Mouse (Mus musculus) thymus, postnatal 25 days (tissue): Measurements from ENCODE around the gene Gnai3.

ENCODE experiments used
- DNase-seq: peaks from one replicate; pipeline ENCODE4 v3.0.0; 2022

Gnai3 gene

DNA sequence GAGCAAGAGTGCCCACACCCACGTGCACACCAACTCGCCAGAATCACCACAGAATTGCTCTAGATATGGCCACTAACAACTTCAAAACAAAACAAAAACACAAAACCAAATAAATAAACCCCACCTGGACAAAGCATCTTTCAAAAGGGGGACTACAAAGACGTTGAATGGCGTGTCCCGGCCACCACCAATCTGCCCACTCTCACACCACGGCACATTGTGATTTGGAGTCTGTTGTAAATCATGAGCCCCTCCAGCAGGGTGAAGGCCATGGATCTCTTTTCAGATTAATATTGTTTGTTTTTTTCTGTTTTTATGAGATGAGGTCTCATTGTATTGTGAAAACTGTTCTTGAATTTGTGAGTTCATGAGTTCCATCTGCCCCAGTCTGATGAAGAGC lies 43.9 kb downstream of the Gnai3 start:
- no peak for DNase-seq

GRCm38 (mm10) chr3:108101594-108101993 lies 44.4 kb downstream of the Gnai3 start:
- DNase-seq: no peak

- DNase-seq: no peak
Measured at GRCm38 (mm10) chr3:108098316-108098715, 47.6 kb downstream of the Gnai3 start.

DNA sequence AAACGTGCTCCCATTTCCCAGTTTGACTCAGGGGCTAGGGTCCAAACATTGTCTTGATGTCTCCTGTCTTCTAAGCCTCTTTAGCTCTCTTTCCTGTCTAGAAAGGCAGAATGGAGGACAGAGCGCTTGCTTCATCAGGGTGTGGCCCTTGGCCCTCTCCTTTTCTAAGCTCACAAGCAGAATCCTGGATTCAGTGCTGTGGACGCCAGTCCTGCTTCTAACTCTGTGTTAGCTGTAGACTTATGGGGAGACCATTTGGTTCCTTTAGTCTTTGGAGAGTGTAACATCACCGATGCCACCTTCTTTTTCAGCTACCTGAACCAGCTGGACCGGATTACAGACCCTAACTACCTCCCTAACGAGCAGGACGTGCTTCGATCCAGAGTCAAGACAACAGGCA lies 48.3 kb downstream of the Gnai3 start:
- no peak for DNase-seq

DNA sequence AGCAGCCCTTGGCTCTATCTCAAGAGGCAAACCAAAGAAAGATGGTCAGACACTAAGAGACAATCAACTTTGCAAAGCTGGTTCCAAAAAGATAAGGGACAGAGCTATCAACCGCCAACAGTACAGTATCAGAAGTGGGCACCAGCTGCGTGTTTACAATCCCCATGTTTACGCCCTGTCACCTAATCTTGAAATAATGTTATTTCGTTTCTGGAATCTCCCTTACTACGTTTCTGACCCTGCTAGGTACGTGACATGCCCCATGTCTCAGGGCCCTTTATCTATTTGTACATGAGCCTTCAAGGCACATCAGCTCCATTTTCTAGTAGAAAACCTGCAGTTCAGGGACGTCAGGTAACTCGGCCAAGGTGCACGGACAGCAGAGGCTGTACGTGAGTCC lies 49.2 kb downstream of the Gnai3 start:
- DNase-seq: no peak

DNA sequence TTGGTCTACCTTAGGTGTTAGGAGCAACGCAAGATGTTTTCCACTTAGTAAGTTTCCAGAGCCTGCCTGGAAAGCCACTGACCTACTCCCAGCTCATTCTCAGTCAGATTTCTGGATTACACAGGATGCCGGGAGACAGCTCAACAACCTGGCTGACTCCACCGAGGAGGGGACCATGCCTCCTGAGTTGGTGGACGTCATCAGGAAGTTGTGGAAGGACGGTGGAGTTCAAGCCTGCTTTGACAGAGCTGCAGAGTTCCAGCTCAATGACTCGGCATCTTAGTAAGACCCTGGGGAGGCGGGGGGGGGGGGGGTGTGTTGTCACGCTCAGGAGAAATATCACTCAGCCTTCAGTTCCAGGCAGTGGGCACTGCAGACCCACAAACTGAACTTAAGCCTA lies 49.7 kb downstream of the Gnai3 start:
- DNase-seq: no peak

DNA sequence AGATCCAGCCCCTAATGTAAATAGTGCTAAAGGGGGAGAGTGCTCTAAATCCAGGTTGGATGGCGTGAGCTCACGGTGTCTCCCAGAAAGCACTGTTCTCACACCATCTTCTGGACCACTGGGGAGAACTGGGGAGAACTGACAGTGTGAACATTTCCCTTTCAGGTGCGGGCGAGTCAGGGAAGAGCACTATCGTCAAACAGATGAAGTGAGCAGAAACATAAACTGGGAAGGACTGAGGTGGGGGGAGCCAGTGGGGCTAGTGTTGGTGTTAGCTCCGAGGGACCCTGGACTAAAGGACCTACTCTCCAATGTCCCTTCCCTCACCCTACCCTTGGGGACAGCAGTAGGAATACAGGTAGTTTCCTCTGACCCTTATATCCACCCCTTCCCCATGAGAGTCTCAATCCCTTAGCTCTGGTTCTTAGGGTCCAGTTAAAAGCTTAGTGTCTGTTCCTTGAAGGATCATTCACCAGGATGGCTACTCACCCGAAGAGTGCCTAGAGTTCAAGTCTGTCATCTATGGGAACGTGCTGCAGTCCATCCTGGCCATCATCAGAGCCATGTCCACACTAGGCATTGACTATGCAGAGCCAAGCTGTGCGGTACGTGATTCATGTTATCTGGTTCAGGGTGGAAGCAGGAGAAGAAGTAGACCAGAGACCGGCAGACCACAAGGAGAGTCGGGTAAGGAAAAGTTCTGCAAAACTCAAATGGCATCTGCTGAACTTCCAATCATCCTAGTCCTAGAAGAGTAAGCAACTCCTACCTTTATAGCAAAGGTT lies 50.8 kb downstream of the Gnai3 start:
- no peak for DNase-seq

DNA sequence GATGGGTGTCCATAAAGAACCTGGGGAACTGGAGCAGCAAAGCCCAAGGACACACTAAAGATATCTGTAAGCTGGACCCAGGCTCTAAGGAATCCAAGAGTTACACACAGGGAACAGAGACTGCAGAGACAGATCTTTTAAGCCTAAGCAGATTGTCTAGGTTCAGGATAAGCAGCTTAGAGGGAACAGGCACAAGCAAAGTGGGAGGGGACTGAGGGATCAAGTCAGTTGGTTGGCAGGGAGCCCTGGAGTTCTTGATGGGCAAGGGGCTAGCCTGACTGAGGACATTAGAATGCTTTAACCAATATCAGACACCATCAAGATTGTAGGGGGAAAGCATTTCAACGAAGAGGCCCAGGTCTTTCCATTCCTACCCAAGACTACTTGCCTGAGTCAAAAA lies 51.8 kb downstream of the Gnai3 start:
- no peak for DNase-seq

DNA sequence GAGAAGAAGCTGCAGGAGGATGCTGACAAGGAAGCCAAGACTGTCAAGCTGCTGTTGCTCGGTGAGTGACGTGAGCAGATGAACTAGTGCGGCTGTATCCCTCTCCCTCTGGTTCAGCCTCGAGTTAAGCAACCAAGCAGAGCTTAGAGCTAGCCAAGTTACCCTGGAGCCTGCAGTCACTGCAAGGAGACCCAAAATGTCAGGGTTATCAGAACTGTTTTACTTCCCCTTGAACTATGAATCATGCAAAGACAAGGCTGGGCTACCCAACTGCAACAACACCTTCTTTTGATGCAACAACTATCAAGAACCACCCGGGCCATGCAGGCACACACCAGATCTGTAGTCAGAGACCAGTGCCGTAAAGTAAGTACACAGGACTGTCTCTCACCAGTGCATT lies 52.6 kb downstream of the Gnai3 start:
- DNase-seq: no peak

GRCm38 (mm10) chr3:108092536-108093115 lies 53.3 kb downstream of the Gnai3 start, which contains the start of gene Gnat2:
Gnat2 (plus strand) TSS chr3:108092789.
- DNase-seq: no peak

- DNase-seq: no peak
Measured at GRCm38 (mm10) chr3:108092030-108092429, 53.9 kb downstream of the Gnai3 start.

- DNase-seq: no peak
Measured at GRCm38 (mm10) chr3:108090561-108090960, 55.4 kb downstream of the Gnai3 start.

DNA sequence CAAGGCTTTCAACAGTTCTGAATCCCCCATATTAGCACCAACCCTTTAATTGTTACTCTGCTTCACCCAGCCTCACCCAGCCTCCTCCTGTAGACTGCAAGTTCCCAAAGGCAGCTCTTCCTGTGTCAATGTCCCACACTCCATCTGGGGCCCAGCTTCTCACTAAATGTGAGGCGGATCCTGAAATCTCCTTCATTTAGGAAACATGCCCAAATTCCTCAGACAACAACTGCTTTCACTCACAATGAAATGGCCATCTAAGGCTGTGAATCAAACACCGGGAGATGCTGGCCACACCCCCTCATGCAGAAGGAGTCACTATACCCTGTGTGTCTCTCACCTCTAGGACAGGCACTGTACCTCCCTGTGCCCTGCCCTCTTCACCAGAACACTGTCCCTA lies 56.0 kb downstream of the Gnai3 start:
- no peak for DNase-seq

DNA sequence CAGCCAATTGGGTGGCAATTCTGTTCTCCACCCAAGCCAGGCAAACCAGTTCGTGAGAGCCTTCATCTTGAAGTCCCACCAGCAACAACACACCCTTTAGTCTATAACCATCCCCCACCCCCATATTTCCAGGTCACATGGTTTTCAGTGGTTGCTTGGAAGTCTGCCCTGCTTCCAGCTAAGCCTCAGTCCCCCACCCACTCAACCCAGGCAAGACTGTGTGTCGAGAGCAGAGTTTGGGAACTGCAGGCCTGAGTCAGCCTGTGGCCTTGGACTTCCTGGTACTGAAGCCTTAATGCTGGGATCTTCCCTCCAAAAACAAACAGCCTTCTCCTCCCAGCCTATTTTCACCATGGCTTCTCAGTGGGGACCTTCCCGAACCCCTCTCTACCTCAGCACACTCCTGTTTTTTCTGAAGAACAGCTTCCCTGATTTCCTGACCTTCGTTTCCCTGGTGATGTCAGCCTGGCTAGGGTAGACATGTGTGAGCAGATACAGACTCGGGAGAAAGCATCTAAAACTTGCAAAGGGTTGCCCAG lies 57.0 kb downstream of the Gnai3 start:
- no peak for DNase-seq

DNA sequence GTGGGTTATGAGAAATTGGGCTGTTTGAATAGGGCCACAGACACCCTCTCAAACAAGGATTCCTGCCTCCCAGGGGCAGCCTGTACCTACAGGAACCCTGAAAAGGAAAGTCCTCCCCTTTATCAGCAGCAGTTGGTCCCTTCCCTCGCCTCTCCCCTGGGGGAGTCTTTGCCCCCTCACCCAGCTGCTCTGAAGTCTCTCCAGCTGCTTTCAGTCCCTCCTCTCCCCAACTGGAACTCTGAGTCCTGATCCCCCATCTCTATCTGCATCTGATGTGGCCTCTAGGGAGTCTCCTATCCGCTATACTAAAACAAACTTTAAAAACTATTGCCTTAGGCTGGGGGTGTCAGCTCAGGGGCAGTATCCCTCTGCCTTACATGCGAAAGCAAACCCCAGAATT lies 58.6 kb downstream of the Gnai3 start:
- DNase-seq: no peak

- DNase-seq: peak; percentile 78
Measured at GRCm38 (mm10) chr3:108086470-108086979, 59.4 kb downstream of the Gnai3 start, which contains the start of gene Ampd2. Ampd2 (minus strand) TSS chr3:108086651.

- DNase-seq: peak; percentile 38
Measured at GRCm38 (mm10) chr3:108085721-108086469, 60.1 kb downstream of the Gnai3 start.

GRCm38 (mm10) chr3:108085281-108085720 lies 60.6 kb downstream of the Gnai3 start:
- DNase-seq: peak; percentile 90

DNA sequence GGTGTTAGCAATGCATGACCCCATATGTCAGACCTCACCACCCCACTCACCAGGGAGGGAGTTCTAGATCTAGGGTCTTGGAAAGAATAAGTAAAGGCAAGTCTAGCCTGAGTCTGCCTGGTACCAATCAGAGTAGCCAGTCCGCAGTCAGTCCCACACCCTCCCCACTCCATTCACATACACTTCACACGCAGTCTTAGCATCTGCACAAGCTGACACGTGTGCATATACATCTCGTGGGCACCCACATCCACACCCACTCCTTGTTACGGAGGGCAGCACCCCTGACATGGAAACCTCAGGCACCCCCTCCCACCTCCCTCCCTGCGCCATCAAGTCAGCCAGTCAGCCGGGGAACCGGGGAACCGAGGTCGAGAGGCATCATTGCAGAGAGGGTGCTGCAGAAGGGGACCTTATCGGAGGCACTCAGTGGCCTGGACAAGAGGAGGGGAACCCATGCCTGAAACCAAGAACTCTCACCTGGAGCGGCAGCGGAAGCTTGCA lies 61.1 kb downstream of the Gnai3 start:
- no peak for DNase-seq

DNA sequence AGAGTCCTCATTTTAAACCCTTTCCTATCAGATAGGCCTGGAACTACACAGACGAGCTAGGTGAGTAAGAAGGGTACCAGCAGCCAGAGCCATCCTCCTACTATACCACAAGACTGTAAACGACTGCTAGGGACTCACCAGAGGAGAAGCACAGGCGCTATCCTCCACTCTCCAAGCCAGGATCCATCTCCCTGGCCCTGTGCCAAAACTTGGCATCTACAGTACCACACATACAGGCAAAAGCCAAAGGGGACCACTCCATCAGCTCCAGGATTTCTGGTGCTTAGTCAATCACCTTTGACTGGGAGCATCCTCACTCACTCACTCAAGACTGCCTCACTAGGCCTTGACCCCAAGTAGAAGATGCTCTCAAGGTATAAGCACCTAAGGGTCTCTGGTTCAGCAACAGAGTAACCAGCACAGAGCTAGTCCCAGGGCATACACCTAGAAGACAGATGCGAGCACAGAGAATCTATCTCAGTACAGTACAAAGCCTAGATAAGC lies 62.0 kb downstream of the Gnai3 start:
- no peak for DNase-seq

DNA sequence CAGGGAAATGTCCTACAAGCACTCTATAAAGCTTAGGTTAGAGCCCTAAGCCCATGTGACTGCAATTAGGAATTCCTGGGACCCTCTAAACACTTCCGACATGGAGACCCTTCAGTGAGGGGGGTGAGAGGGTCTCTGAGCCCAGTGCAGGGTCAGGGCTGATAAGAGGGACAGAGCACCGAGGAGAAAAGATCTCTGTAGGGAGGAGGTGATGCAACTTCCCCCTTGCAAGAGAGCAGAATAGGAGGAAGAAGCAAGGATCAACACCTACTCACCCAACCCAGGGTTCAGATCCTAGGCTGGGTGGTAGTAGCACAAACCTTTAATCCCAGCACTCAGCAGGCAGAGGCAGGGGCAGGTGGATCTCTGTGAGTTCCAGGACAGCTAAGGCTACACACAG lies 62.8 kb downstream of the Gnai3 start:
- no peak for DNase-seq

- no peak for DNase-seq
Measured at GRCm38 (mm10) chr3:108082251-108082875, 63.6 kb downstream of the Gnai3 start.
